Comparison of ENCODE assay signal across 24 mouse cellular contexts in genomic region chr2:5618361-5618896, GRCm38 (mm10).
DNase-seq lines count a peak whose midpoint lies in the region; ATAC-seq and TF ChIP-seq lines count a peak whose summit lies in the region.
"Had no signal": no experiment of that assay in that cellular context is flagged by ENCODE, and none has a peak within 500 bp of the region (broad histone marks: within the 10 kb centered on the region; RNA-seq: fewer than 3 reads in every experiment).

No protein-coding gene starts in this region.

- H3K9ac ChIP-seq in intestine, embryonic 14.5 days (ENCODE audit: low read length): no peak overlapping the region
- H3K9ac ChIP-seq in forebrain, postnatal 0 days: no peak overlapping the region
- H3K9ac ChIP-seq: forebrain, embryonic 15.5 days; hindbrain, embryonic 13.5 days; limb, embryonic 12.5 days; liver, embryonic 13.5 days; neural tube, embryonic 12.5 days; stomach, embryonic 15.5 days had no signal

- ATAC-seq in intestine, embryonic 14.5 days (replicated peaks; ENCODE audit: low FRiP score, low TSS enrichment, low read depth): peak; percentile 63; the same call in 1 of the 2 replicates
- no peak for ATAC-seq in forebrain, postnatal 0 days
- ATAC-seq: forebrain, embryonic 15.5 days had no signal

- H3K36me3 ChIP-seq in intestine, embryonic 14.5 days (ENCODE audit: control insufficient read depth, insufficient read depth, low read length): no peaks in the 10 kb centered on the region
- no peaks in the 10 kb centered on the region for H3K36me3 ChIP-seq in forebrain, postnatal 0 days (ENCODE audit: insufficient read depth)
- H3K36me3 ChIP-seq: forebrain, embryonic 15.5 days; G1E; heart, embryonic 10.5 days; hindbrain, embryonic 13.5 days; limb, embryonic 12.5 days; liver, embryonic 13.5 days; neural tube, embryonic 12.5 days; stomach, embryonic 15.5 days had no signal

- 79% methylated on average over 8 of the region's 8 CpGs for WGBS in intestine, embryonic 14.5 days
- WGBS in forebrain, postnatal 0 days: 91% methylated on average over 8 of the region's 8 CpGs

- no peak overlapping the region for H3K27ac ChIP-seq in intestine, embryonic 14.5 days (ENCODE audit: low read depth)
- H3K27ac ChIP-seq in forebrain, postnatal 0 days (ENCODE audit: low read depth, low read length): no peak overlapping the region
- H3K27ac ChIP-seq: forebrain, embryonic 15.5 days; heart, embryonic 10.5 days; hindbrain, embryonic 13.5 days; limb, embryonic 12.5 days; liver, embryonic 13.5 days; neural tube, embryonic 12.5 days; stomach, embryonic 15.5 days had no signal

- no peak for TF ChIP-seq CTCF in forebrain, postnatal 0 days (IDR thresholded peaks at IDR 0.05; ENCODE audit: low read depth)

- no peak overlapping the region for H3K4me3 ChIP-seq in intestine, embryonic 14.5 days (ENCODE audit: low read depth, low read length)
- no peak overlapping the region for H3K4me3 ChIP-seq in forebrain, postnatal 0 days (ENCODE audit: low read depth, low read length)
- H3K4me3 ChIP-seq: erythroblast, embryonic 14.5 days; forebrain, embryonic 15.5 days; heart, embryonic 10.5 days; hindbrain, embryonic 13.5 days; limb, embryonic 12.5 days; liver, embryonic 13.5 days; neural tube, embryonic 12.5 days; stomach, embryonic 15.5 days had no signal

- peaks cover 16% of the 10 kb centered on the region for H3K4me1 ChIP-seq in intestine, embryonic 14.5 days (replicated peaks; ENCODE audit: control insufficient read depth, insufficient read depth, low read length)
- peaks cover 5% of the 10 kb centered on the region; the same call in 1 of the 2 replicates for H3K4me1 ChIP-seq in forebrain, postnatal 0 days (ENCODE audit: insufficient read depth)

- no peak overlapping the region for H3K4me2 ChIP-seq in intestine, embryonic 14.5 days (ENCODE audit: low read length)
- no peak overlapping the region for H3K4me2 ChIP-seq in forebrain, postnatal 0 days (ENCODE audit: low read depth)
- H3K4me2 ChIP-seq: forebrain, embryonic 15.5 days; hindbrain, embryonic 13.5 days; limb, embryonic 12.5 days; liver, embryonic 13.5 days; neural tube, embryonic 12.5 days; stomach, embryonic 15.5 days had no signal

- H3K9me3 ChIP-seq in intestine, embryonic 14.5 days (ENCODE audit: control insufficient read depth, low read length): no peaks in the 10 kb centered on the region
- no peaks in the 10 kb centered on the region for H3K9me3 ChIP-seq in forebrain, postnatal 0 days (ENCODE audit: low read length)
- H3K9me3 ChIP-seq: forebrain, embryonic 15.5 days; G1E; heart, embryonic 10.5 days; hindbrain, embryonic 13.5 days; limb, embryonic 12.5 days; liver, embryonic 13.5 days; neural tube, embryonic 12.5 days; stomach, embryonic 15.5 days had no signal

- DNase-seq in layer of hippocampus, adult 9-11 months: peak; percentile 48
- no peak for DNase-seq in layer of hippocampus, postnatal 10 days (ENCODE audit: low spot score in 2 of 2)
- peak; percentile 16 for DNase-seq in 3134 (ENCODE audit: extremely low read depth, insufficient read length, low spot score)
- peak; percentile 7 for DNase-seq in MN1 (ENCODE audit: low spot score)
- DNase-seq in intestine, embryonic 14.5 days (ENCODE audit: low spot score): no peak
- no peak for DNase-seq in forebrain, postnatal 0 days
- DNase-seq in ovary, postnatal 36 days (ENCODE audit: low spot score): no peak
- no peak for DNase-seq in gastrocnemius, postnatal 25 days
- DNase-seq: adrenal gland, postnatal 25 days; cerebellum, adult 8-10 months; gastrocnemius, postnatal 14 days; heart, postnatal 14 days; kidney, adult 18-20 months; kidney, postnatal 14 days; liver, embryonic 13.5 days; lung, postnatal 10 days had no signal

- H3K27me3 ChIP-seq in intestine, embryonic 14.5 days (replicated peaks; ENCODE audit: control insufficient read depth, insufficient read depth, low read length): no peaks in the 10 kb centered on the region
- no peaks in the 10 kb centered on the region for H3K27me3 ChIP-seq in forebrain, postnatal 0 days (ENCODE audit: insufficient read depth, low read length)
- H3K27me3 ChIP-seq: forebrain, embryonic 15.5 days; hindbrain, embryonic 13.5 days; limb, embryonic 12.5 days; liver, embryonic 13.5 days; neural tube, embryonic 12.5 days; stomach, embryonic 15.5 days had no signal

Comparison
In these comparisons a context has a peak if more than half of its experiments do, and no peak if none do; other contexts are left out.
1. DNase-seq: peak in layer of hippocampus, adult 9-11 months (single experiment), 3134 (single experiment) and MN1 (single experiment); none in layer of hippocampus, postnatal 10 days (0 of 2), intestine, embryonic 14.5 days (single experiment), forebrain, postnatal 0 days (single experiment), ovary, postnatal 36 days (single experiment) and gastrocnemius, postnatal 25 days (single experiment).